Mouse (Mus musculus): ENCODE measurements around the gene Vwa5b2. TPM values are rescaled to one million over a fixed set of nuclear protein-coding genes. Genes with fewer than 3 reads are reported as not detected.

The Vwa5b2 gene
- polyA plus RNA-seq, 1 experiment: 102 TPM

DNA sequence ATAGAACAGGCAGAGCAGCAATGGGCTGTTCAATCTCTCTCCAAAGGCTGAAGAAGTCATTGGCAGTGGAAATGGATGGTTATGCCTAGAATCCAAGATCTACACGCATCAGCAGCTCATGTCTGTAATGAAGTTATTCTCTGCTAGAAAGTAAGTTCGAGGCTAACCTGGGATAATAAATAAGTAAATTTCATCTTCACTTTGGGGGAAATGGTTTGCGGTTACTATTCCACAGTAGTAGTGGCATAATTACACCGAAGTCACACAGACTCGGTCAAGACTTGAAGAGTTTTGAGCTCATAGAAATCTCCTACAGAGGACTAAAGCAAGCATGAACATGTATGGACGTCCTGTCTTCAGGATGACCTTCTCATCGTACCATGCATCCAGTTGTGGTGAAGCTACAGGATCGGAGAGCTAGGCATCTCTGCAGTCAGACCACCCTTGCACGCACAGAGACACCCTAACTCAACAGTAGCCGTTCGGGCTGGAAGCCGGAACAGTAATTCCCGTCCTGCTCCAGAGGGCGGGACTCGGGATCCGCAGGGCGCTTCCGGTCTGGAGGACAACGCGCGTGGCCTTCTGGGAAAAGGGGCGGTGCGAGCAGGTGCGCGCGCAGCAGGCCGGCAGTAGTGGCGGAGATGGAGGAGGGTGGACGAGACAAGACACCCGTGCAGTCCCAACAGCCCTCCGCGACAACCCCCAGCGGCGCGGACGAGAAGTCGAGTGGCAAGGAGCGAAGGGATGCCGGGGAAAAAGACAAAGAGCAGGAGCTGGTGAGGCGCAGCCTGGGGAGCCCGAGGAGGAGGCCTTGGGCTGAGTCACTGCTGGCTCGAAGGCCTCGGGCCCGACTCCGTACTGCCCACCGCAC is 62.0 kb downstream of the Vwa5b2 start, which contains the start of gene Psmd2:
Gene Psmd2, plus strand, starts transcription at position 577 of the 871 bp plus-strand sequence.
- Histone ChIP-seq H3K4me3 (ENCODE audit: insufficient read depth, low read length) (peak within 1 kb of the TSS; percentile 84), H3K27ac (ENCODE audit: insufficient read depth, low read length) (peak within 1 kb of the TSS; percentile 40), H3K4me1 (ENCODE audit: control insufficient read depth, insufficient read depth, low read length) (peaks cover 1% of the 10 kb centered on the region; the same call in 1 of the 2 replicates)
- TF ChIP-seq CTCF (IDR thresholded peaks at IDR 0.05; ENCODE audit: extremely low read depth, insufficient read depth, low read length) (no peak), POLR2A (IDR thresholded peaks at IDR 0.05; ENCODE audit: extremely low read depth, insufficient read depth, low read length) (peak; percentile 92)

DNA sequence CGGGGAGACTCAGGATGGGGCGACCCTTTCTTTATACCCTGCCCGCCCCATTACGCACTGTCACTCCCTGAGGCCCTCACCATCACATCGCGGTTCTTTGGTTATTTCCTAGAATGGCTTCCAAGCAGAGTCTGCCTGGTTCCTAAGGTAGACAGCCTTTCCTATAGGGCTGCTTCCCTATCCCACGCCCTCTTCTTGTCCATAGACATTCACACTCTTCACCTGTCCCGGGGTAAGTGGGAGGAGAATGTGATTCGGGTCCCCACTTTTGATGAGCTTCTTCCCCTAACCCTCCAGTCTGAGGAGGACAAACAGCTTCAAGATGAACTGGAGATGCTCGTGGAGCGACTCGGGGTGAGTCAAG is 62.7 kb downstream of the Vwa5b2 start:
- peaks cover 1% of the 10 kb centered on the region; the same call in 1 of the 2 replicates for H3K4me1 ChIP-seq (ENCODE audit: control insufficient read depth, insufficient read depth, low read length)
- no peak for TF ChIP-seq CTCF (IDR thresholded peaks at IDR 0.05; ENCODE audit: extremely low read depth, insufficient read depth, low read length)
- TF ChIP-seq POLR2A (IDR thresholded peaks at IDR 0.05; ENCODE audit: extremely low read depth, insufficient read depth, low read length): no peak
- H3K27ac ChIP-seq (ENCODE audit: insufficient read depth, low read length): no peak overlapping the region; the same call in 1 of the 2 replicates
- peak overlapping the region; percentile 84 for H3K4me3 ChIP-seq (ENCODE audit: insufficient read depth, low read length)

DNA sequence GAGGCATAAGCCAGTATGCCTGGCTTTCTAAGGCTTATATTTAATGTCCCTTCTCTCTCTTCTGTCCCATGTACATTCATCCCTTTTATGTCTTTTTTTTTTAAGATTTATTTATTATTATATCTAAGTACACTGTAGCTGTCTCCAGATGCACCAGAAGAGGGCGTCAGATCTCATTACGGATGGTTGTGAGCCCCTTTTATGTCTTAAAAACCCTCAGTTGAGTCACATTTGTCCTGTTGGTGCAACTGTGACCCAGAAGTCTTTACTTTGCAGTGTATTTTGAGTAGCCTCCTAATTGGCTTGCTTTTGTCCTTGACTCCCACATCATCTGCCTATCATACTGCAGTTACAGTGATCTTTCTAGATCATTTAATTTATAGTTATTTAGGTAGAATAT is 64.0 kb downstream of the Vwa5b2 start:
- TF ChIP-seq CTCF (IDR thresholded peaks at IDR 0.05; ENCODE audit: extremely low read depth, insufficient read depth, low read length) (no peak), POLR2A (IDR thresholded peaks at IDR 0.05; ENCODE audit: extremely low read depth, insufficient read depth, low read length) (no peak)
- peaks cover 1% of the 10 kb centered on the region; the same call in 1 of the 2 replicates for H3K4me1 ChIP-seq (ENCODE audit: control insufficient read depth, insufficient read depth, low read length)
- H3K27ac ChIP-seq (ENCODE audit: insufficient read depth, low read length): no peak overlapping the region
- H3K4me3 ChIP-seq (ENCODE audit: insufficient read depth, low read length): no peak overlapping the region

Other genes starting within 250 kb of the Vwa5b2 start
- gene Abcc5, start 163.1 kb upstream of the Vwa5b2 start, polyA plus RNA-seq (2012; rRNA removed): 296 and 313 TPM in 2 replicates
- 49.1 and 50.4 TPM in 2 replicates for gene Eif2b5, start 90.7 kb upstream of the Vwa5b2 start, polyA plus RNA-seq (2012; rRNA removed)
- 41.7 and 42.5 TPM in 2 replicates for gene Dvl3, start 72.5 kb upstream of the Vwa5b2 start, polyA plus RNA-seq (2012; rRNA removed)
- 1,329 and 1,383 TPM in 2 replicates for gene Ap2m1, start 54.0 kb upstream of the Vwa5b2 start, polyA plus RNA-seq (2012; rRNA removed)
- 78.5 and 83.5 TPM in 2 replicates for gene Abcf3, start 40.9 kb upstream of the Vwa5b2 start, polyA plus RNA-seq (2012; rRNA removed)
- 2.5 and 3.1 TPM in 2 replicates for gene Eef1akmt4, start 22.1 kb downstream of the Vwa5b2 start, polyA plus RNA-seq (2012; rRNA removed)
- not detected in 2 replicates for gene Gm49333, start 22.1 kb downstream of the Vwa5b2 start, polyA plus RNA-seq (2012; rRNA removed)
- gene Alg3, start 22.3 kb downstream of the Vwa5b2 start, polyA plus RNA-seq (2012; rRNA removed): 16.4 and 18.3 TPM in 2 replicates
- 188 and 191 TPM in 2 replicates for gene Camk2n2, start 31.8 kb downstream of the Vwa5b2 start, polyA plus RNA-seq (2012; rRNA removed)
- gene Ece2, start 40.4 kb downstream of the Vwa5b2 start, polyA plus RNA-seq (2012; rRNA removed): 25.4 and 28.3 TPM in 2 replicates
- 173 TPM in 2 replicates for gene Psmd2, start 62.2 kb downstream of the Vwa5b2 start, polyA plus RNA-seq (2012; rRNA removed)
- 157 and 158 TPM in 2 replicates for gene Eif4g1, start 78.8 kb downstream of the Vwa5b2 start, polyA plus RNA-seq (2012; rRNA removed)
- 316 and 358 TPM in 2 replicates for gene Fam131a, start 103.8 kb downstream of the Vwa5b2 start, polyA plus RNA-seq (2012; rRNA removed)
- 52.5 and 53.1 TPM in 2 replicates for gene Polr2h, start 128.2 kb downstream of the Vwa5b2 start, polyA plus RNA-seq (2012; rRNA removed)
- gene Clcn2, start 128.3 kb downstream of the Vwa5b2 start, polyA plus RNA-seq (2012; rRNA removed): 122 and 132 TPM in 2 replicates
- gene Chrd, start 143.7 kb downstream of the Vwa5b2 start, polyA plus RNA-seq (2012; rRNA removed): 71.8 and 94.6 TPM in 2 replicates
- gene Thpo, start 145.0 kb downstream of the Vwa5b2 start, polyA plus RNA-seq (2012; rRNA removed): 20.6 and 27.1 TPM in 2 replicates